Mouse (Mus musculus) CH12.LX (cell line): ENCODE measurements around the gene Zmym3. TPM values are rescaled to one million over a fixed set of nuclear protein-coding genes. Genes with fewer than 3 reads are reported as not detected.

Experiments
- DNase-seq: peaks from one replicate; pipeline ENCODE4 v3.0.0-alpha.2; 2013; ENCODE audit errors: extremely low read depth
- H3K27ac ChIP-seq: 2 replicates; pipeline ENCODE4 v1.5.1; 2012; ENCODE audit warnings: low read depth, mild to moderate bottlenecking, control low read depth, moderate library complexity; ENCODE audit not compliant: insufficient read depth
- H3K27me3 ChIP-seq: replicated peaks from 2 replicates; pipeline ENCODE3; 2012; ENCODE audit warnings: inconsistent platforms
- H3K36me3 ChIP-seq, 2 experiments: replicated peaks in 1 of 2; 2 replicates each; pipeline versions ENCODE3 to v1.6.1; 2012; ENCODE audit warnings: inconsistent platforms in 1 of 2, low read length in 1 of 2, mild to moderate bottlenecking in 1 of 2, mixed read lengths in 1 of 2, moderate library complexity in 1 of 2; ENCODE audit not compliant: control insufficient read depth in 1 of 2, insufficient read depth in 1 of 2
- H3K4me1 ChIP-seq, 2 experiments: 2 replicates each; pipeline ENCODE4 v1.6.1; 2012; ENCODE audit warnings: inconsistent platforms in 1 of 2, moderate library complexity in 1 of 2; ENCODE audit not compliant: insufficient read depth in 2 of 2, control insufficient read depth in 1 of 2
- H3K4me2 ChIP-seq: 2 replicates; pipeline ENCODE4 v1.6.1; 2012; ENCODE audit warnings: low read depth, mild to moderate bottlenecking, control low read depth; ENCODE audit not compliant: poor library complexity, insufficient read depth, severe bottlenecking
- H3K4me3 ChIP-seq, 3 experiments: fragments of 150-350 bp in 1 of 3; sonication (generic) in 1 of 3; replicated peaks in 1 of 3; 2 replicates each; pipeline versions ENCODE3 to v1.5.1; 2011 to 2012; ENCODE audit warnings: low read depth in 2 of 3, low read length in 2 of 3, mild to moderate bottlenecking in 2 of 3, moderate library complexity in 2 of 3, control low read depth in 1 of 3, improper control_type of control experiment in 1 of 3, inconsistent platforms in 1 of 3, mixed read lengths in 1 of 3; ENCODE audit not compliant: poor library complexity in 1 of 3
- H3K79me2 ChIP-seq: replicated peaks from 2 replicates; pipeline ENCODE4 v1.6.1; 2012; ENCODE audit warnings: mild to moderate bottlenecking, moderate library complexity; ENCODE audit not compliant: control insufficient read depth, poor library complexity, insufficient read depth, severe bottlenecking; ENCODE audit errors: extremely low read depth
- H3K9ac ChIP-seq: 2 replicates; pipeline ENCODE4 v1.6.1; 2012; ENCODE audit warnings: low read depth, mild to moderate bottlenecking, control low read depth, moderate library complexity; ENCODE audit not compliant: insufficient read depth
- H3K9me3 ChIP-seq: replicated peaks from 2 replicates; pipeline ENCODE3; 2012; ENCODE audit warnings: low read length, inconsistent platforms, mixed read lengths
- CHD1 ChIP-seq: IDR thresholded peaks from 2 replicates; pipeline ENCODE4 v1.6.1; 2012; ENCODE audit warnings: low read depth, low read length, improper control_type of control experiment, inconsistent platforms
- CHD2 ChIP-seq: IDR thresholded peaks from 2 replicates; pipeline ENCODE4 v1.6.1; 2011; ENCODE audit warnings: low read length, improper control_type of control experiment
- CTCF ChIP-seq, 2 experiments: IDR thresholded peaks in 1 of 2; conservative IDR thresholded peaks in 1 of 2; 2 replicates each; pipeline ENCODE4 v1.5.1; 2011 to 2012; ENCODE audit warnings: low read depth in 2 of 2, low read length in 2 of 2, improper control_type of control experiment in 1 of 2, inconsistent platforms in 1 of 2, mild to moderate bottlenecking in 1 of 2, moderate library complexity in 1 of 2
- E2F4 ChIP-seq: IDR thresholded peaks from 2 replicates; pipeline ENCODE4 v1.6.1; 2011; ENCODE audit warnings: low read depth, low read length, improper control_type of control experiment; ENCODE audit not compliant: insufficient replicate concordance
- ELF1 ChIP-seq: IDR thresholded peaks from 2 replicates; pipeline ENCODE4 v1.6.1; 2014; ENCODE audit warnings: low read depth, mild to moderate bottlenecking, inconsistent platforms, low read length, improper control_type of control experiment
- EP300 ChIP-seq: IDR thresholded peaks from 2 replicates; pipeline ENCODE4 v1.6.1; 2011; ENCODE audit warnings: low read length, improper control_type of control experiment
- ETS1 ChIP-seq: conservative IDR thresholded peaks from 2 replicates; pipeline ENCODE4 v1.6.1; 2012; ENCODE audit warnings: low read depth, mild to moderate bottlenecking, inconsistent platforms, low read length, improper control_type of control experiment, moderate library complexity
- GABPA ChIP-seq: IDR thresholded peaks from 2 replicates; pipeline ENCODE4 v1.6.1; 2012; ENCODE audit warnings: low read depth, low read length, improper control_type of control experiment, inconsistent platforms; ENCODE audit not compliant: insufficient replicate concordance
- HCFC1 ChIP-seq: IDR thresholded peaks from 2 replicates; pipeline ENCODE4 v1.6.1; 2012; ENCODE audit warnings: low read depth, mild to moderate bottlenecking, inconsistent platforms, low read length, improper control_type of control experiment
- IRF4 ChIP-seq: IDR thresholded peaks from 2 replicates; pipeline ENCODE4 v1.6.1; 2014; ENCODE audit warnings: low read depth, mild to moderate bottlenecking, inconsistent platforms, low read length, improper control_type of control experiment
- JUND ChIP-seq: conservative IDR thresholded peaks from 2 replicates; pipeline ENCODE4 v1.6.1; 2011; ENCODE audit warnings: low read depth, low read length, improper control_type of control experiment
- KAT2A ChIP-seq: IDR thresholded peaks from 2 replicates; pipeline ENCODE4 v1.6.1; 2012; ENCODE audit warnings: low read length, improper control_type of control experiment, inconsistent platforms; ENCODE audit not compliant: insufficient replicate concordance
- MAX ChIP-seq: IDR thresholded peaks from 2 replicates; pipeline ENCODE4 v1.6.1; 2011; ENCODE audit warnings: low read length, improper control_type of control experiment
- MAZ ChIP-seq: IDR thresholded peaks from 2 replicates; pipeline ENCODE4 v1.6.1; 2012; ENCODE audit warnings: low read depth, mild to moderate bottlenecking, inconsistent platforms, low read length, improper control_type of control experiment, moderate library complexity
- MEF2A ChIP-seq: IDR thresholded peaks from 2 replicates; pipeline ENCODE4 v1.6.1; 2014; ENCODE audit warnings: low read depth, mild to moderate bottlenecking, inconsistent platforms, low read length, improper control_type of control experiment, borderline replicate concordance
- MXI1 ChIP-seq: IDR thresholded peaks from 2 replicates; pipeline ENCODE4 v1.6.1; 2011; ENCODE audit warnings: mild to moderate bottlenecking, low read depth, low read length, improper control_type of control experiment
- MYC ChIP-seq: IDR thresholded peaks from 2 replicates; pipeline ENCODE4 v1.6.1; 2011; ENCODE audit warnings: low read depth, mild to moderate bottlenecking, improper control_type of control experiment, low read length
- NELFE ChIP-seq: IDR thresholded peaks from 2 replicates; pipeline ENCODE4 v1.6.1; 2011; ENCODE audit warnings: low read depth, low read length, improper control_type of control experiment
- NRF1 ChIP-seq: IDR thresholded peaks from 2 replicates; pipeline ENCODE4 v1.6.1; 2014; ENCODE audit warnings: low read depth, mild to moderate bottlenecking, inconsistent platforms, low read length, improper control_type of control experiment, moderate library complexity
- POLR2A ChIP-seq: IDR thresholded peaks from 2 replicates; pipeline ENCODE4 v1.6.1; 2011; ENCODE audit warnings: low read depth, mild to moderate bottlenecking, improper control_type of control experiment, low read length
- RCOR1 ChIP-seq: conservative IDR thresholded peaks from 2 replicates; pipeline ENCODE4 v1.6.1; 2012; ENCODE audit warnings: low read depth, mild to moderate bottlenecking, inconsistent platforms, low read length, improper control_type of control experiment
- SIN3A ChIP-seq: IDR thresholded peaks from 2 replicates; pipeline ENCODE4 v1.6.1; 2012; ENCODE audit warnings: low read length, improper control_type of control experiment, inconsistent platforms
- TBP ChIP-seq: conservative IDR thresholded peaks from 2 replicates; pipeline ENCODE4 v1.6.1; 2011; ENCODE audit warnings: low read depth, low read length, improper control_type of control experiment
- TCF12 ChIP-seq: IDR thresholded peaks from 2 replicates; pipeline ENCODE4 v1.6.1; 2014; ENCODE audit warnings: low read depth, mild to moderate bottlenecking, inconsistent platforms, low read length, improper control_type of control experiment
- USF2 ChIP-seq: conservative IDR thresholded peaks from 2 replicates; pipeline ENCODE4 v1.6.1; 2011; ENCODE audit warnings: low read depth, low read length, improper control_type of control experiment
- ZKSCAN1 ChIP-seq: IDR thresholded peaks from 2 replicates; pipeline ENCODE4 v1.6.1; 2012; ENCODE audit warnings: low read depth, inconsistent platforms, low read length, improper control_type of control experiment, borderline replicate concordance
- ZMIZ1 ChIP-seq: IDR thresholded peaks from 2 replicates; pipeline ENCODE4 v1.6.1; 2012; ENCODE audit warnings: low read depth, mild to moderate bottlenecking, inconsistent platforms, low read length, improper control_type of control experiment
- dilution Hi-C: fragments of 300-500 bp; cut with MboI; formaldehyde crosslinking; loops from 2 replicates; pipeline ENCODE4 v1.14.3; 2020; ENCODE audit warnings: low sequenced_read_pairs; ENCODE audit not compliant: extremely low pct_unique_long_range_greater_than_20kb, extremely low pct_ligation_motif_present
- in situ Hi-C: fragments of 300-500 bp; cut with MboI; formaldehyde crosslinking; loops from 3 replicates; pipeline ENCODE4 v1.14.3; 2019; ENCODE audit warnings: low sequenced_read_pairs, low pct_ligation_motif_present, low pct_unique_long_range_greater_than_20kb, mixed read lengths
- polyA plus RNA-seq: library from polyadenylated mRNA; unstranded; fragments of >175 nt; gene quantifications from 2 replicates; pipeline ENCODE4 v1.2.1, GENCODE M21; 2012; ENCODE audit warnings: low read depth; ENCODE audit not compliant: insufficient read length
- total RNA-seq, 2 experiments: library from RNA; depleted of rRNA; stranded (reverse); fragments of 300-350 nt in 1 of 2; fragments of >200 nt in 1 of 2; gene quantifications; 2 replicates each; pipeline ENCODE4 v1.2.3; 2012 to 2014

Zmym3 gene
- total and polyA plus RNA-seq, 3 experiments, result 16.6 to 31.3 (median 18.0) TPM

DNA sequence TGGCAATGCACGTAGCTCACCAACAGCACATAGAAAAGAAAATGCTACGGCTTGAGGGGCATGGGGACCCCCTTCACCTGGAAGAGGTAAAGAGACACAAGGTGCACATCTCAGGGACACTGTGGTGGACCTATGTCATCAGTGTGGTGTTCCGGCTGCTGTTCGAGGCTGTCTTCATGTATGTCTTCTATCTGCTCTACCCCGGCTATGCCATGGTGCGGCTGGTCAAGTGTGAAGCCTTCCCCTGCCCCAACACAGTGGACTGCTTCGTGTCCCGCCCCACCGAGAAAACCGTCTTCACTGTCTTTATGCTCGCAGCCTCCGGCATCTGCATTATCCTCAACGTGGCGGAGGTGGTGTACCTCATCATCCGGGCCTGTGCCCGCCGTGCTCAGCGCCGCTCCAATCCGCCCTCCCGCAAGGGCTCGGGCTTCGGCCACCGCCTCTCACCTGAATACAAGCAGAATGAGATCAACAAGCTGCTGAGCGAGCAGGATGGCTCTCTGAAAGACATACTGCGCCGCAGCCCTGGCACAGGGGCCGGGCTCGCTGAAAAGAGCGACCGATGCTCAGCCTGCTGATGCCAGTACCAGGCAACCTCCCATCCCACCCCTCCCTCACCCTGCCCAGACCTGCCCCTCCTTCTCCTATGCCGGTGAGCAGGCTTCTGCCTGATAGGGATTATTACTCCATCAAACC, 36.1 kb downstream of the Zmym3 start:
- no peak overlapping the region for H3K4me3 ChIP-seq
- H3K27me3 ChIP-seq, result no peaks in the 10 kb centered on the region
- in situ Hi-C loops (no loop called here), dilution Hi-C loops (no loop called here)
- H3K9ac ChIP-seq, result no peak overlapping the region
- no peaks in the 10 kb centered on the region for H3K79me2 ChIP-seq
- no peak for TF ChIP-seq IRF4
- TF ChIP-seq JUND, result no peak
- no peak for TF ChIP-seq CHD1
- TF ChIP-seq GABPA, result no peak
- TF ChIP-seq CHD2, result no peak
- TF ChIP-seq CTCF (conservative IDR thresholded peaks at IDR 0.05 in 1 of 2, IDR thresholded peaks at IDR 0.05 in 1 of 2; ENCODE audit: low read depth in 2 of 2, low read length in 2 of 2), result no peak
- no peak for TF ChIP-seq SIN3A
- TF ChIP-seq ELF1, result no peak
- TF ChIP-seq HCFC1, result no peak
- TF ChIP-seq EP300, result no peak
- no peak for TF ChIP-seq MAZ
- no peak for TF ChIP-seq KAT2A
- TF ChIP-seq E2F4, result no peak
- TF ChIP-seq ZKSCAN1, result no peak
- TF ChIP-seq ETS1, result no peak
- no peak for TF ChIP-seq MEF2A
- TF ChIP-seq MYC, result no peak
- TF ChIP-seq MAX, result no peak
- TF ChIP-seq RCOR1, result no peak
- no peak for TF ChIP-seq USF2
- no peaks in the 10 kb centered on the region for H3K4me1 ChIP-seq
- no peaks in the 10 kb centered on the region for H3K9me3 ChIP-seq
- no peak for DNase-seq
- H3K4me2 ChIP-seq, result no peak overlapping the region
- no peaks in the 10 kb centered on the region for H3K36me3 ChIP-seq
- no peak overlapping the region for H3K27ac ChIP-seq

DNA sequence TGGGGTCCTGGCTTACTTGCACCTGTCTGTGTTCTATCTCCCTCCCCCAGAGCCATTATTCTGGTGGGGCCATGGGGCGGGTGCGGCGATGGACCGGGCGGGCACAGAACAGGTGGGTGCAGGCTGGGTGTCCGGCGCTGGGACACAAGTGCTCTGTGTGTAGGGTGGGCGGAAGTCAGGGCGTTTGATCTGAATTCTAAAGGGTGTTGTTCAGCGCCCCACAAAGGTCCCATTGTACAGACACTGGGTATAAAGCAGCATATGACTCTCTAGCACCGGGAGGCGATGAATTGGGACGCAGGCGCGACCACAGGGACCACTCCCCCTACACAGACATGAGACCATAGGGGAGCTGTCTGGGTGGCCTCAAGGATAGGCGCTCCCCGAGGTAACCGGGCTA, 37.2 kb downstream of the Zmym3 start:
- H3K79me2 ChIP-seq, result no peaks in the 10 kb centered on the region
- DNase-seq, result no peak
- dilution Hi-C loops, result no loop called here
- no peaks in the 10 kb centered on the region for H3K4me1 ChIP-seq
- in situ Hi-C loops, result no loop called here
- H3K9ac ChIP-seq, result no peak overlapping the region
- no peaks in the 10 kb centered on the region for H3K9me3 ChIP-seq
- H3K36me3 ChIP-seq, result no peaks in the 10 kb centered on the region
- H3K27me3 ChIP-seq, result no peaks in the 10 kb centered on the region
- TF ChIP-seq CTCF (conservative IDR thresholded peaks at IDR 0.05 in 1 of 2, IDR thresholded peaks at IDR 0.05 in 1 of 2; ENCODE audit: low read depth in 2 of 2, low read length in 2 of 2) (no peak), TBP (no peak), CHD2 (no peak), KAT2A (no peak), E2F4 (no peak), JUND (no peak), NRF1 (no peak), TCF12 (no peak), RCOR1 (no peak), POLR2A (no peak), NELFE (no peak), ZMIZ1 (no peak), MXI1 (no peak), ELF1 (no peak), SIN3A (no peak), USF2 (no peak)
- no peak overlapping the region for H3K4me2 ChIP-seq
- no peak overlapping the region for H3K27ac ChIP-seq
- H3K4me3 ChIP-seq, result no peak overlapping the region
